Mouse (Mus musculus): ENCODE measurements around the gene Tacr3.

The Tacr3 gene

DNA sequence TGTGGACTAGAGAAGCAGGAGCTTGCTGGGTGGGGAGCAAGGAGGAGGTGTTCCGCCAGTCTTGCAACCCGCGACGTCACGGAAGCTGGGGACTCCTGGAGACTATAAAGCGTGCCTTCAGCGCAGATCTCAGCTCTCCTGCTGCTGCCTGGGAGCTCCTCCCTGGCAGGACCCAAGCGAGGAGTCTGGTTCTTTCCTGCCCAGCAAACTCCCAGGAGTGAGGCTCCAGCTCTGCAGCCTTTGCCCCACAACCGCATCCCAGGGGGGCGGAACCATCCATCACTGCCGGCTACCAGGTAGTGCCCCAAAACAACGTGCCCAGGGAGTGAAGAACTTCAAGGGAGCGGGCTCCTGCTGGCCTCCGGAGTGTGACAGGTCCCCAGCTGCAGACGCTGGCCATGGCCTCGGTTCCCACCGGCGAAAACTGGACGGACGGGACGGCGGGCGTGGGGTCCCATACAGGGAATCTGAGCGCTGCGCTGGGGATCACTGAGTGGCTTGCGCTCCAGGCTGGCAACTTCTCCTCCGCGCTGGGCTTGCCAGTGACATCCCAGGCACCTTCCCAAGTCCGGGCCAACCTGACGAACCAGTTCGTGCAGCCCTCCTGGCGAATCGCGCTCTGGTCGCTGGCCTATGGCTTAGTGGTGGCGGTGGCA, at the start of gene Tacr3:
Gene Tacr3 (plus strand): TSS at position 133 of the 656 bp plus-strand sequence.
- peak; percentile 1 to 31 for DNase-seq

GRCm38 (mm10) chr3:134828492-134828874, 324 bp upstream of the Tacr3 start:
- DNase-seq, result no peak

DNA sequence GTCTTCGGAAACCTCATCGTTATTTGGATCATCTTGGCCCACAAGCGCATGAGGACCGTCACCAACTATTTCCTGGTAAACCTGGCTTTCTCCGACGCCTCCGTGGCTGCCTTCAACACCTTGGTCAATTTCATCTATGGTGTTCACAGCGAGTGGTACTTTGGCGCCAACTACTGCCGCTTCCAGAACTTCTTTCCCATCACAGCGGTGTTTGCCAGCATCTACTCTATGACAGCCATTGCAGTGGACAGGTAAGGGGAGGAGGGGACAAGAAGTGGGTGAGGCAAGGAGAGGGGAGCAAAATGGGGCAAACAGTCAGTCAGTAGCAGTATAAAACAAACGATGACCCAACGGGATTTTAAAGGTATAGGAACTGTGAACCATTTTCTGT, 719 bp downstream of the Tacr3 start:
- no peak for DNase-seq

DNA sequence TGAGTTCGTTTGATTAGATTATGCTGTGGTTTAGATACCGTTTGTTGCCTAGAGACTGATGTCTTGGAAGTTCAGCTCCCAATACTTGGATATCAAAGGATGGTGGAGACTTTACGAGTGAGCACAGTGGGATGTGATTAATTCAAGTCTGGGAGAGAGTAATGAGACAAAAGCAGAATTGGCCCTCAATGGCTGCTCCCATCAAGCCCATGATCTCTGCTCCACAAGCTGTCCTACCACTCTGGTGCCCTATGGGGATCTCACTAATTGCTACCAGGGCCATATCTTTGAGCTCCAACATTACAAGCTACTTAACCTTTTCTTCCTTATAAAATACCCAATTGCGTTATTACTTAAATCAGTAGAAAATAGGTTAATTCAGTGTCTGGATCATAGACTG, 22.5 kb downstream of the Tacr3 start:
- DNase-seq, result no peak

DNA sequence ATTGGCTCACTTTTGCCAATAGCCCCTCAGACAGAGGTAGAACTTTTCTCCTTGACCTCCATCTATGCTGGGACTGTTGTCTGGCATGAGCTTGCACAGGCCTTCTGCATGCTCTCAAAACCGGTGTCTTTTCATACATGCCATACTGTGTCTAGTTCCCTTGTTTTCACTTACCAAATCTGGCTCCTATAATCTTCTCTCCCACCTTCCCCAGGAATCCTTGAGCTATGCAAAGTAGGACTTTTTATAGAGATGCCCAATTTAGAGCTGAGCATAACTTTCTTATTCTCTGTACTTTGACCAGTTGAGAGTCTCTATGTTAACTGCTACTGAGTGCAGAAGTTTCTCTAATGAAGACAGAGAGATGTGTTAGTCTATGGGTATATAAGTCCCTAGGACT, 48.9 kb downstream of the Tacr3 start:
- no peak for DNase-seq

GRCm38 (mm10) chr3:134895831-134896230, 67.0 kb downstream of the Tacr3 start:
- no peak for DNase-seq

DNA sequence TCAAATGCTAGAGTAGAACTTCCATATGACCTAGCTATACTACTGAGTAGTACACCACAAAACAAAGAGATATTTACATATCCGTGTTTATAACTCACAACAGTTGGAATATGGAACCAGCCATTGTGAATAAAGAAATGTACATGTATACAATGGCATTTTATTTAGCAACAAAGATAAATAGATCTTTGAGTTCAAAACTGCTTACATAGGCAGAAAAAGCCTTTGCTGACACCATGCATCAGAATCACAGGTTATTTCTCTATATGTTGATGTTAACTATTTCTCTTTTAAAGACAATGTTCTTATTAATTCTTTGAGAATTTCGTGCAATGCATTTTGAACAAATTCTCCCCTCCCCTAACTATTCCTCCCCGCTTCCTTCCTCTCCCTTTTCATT, 80.1 kb downstream of the Tacr3 start:
- DNase-seq, result no peak

GRCm38 (mm10) chr3:134934703-134935102, 105.9 kb downstream of the Tacr3 start:
- no peak for DNase-seq

DNA sequence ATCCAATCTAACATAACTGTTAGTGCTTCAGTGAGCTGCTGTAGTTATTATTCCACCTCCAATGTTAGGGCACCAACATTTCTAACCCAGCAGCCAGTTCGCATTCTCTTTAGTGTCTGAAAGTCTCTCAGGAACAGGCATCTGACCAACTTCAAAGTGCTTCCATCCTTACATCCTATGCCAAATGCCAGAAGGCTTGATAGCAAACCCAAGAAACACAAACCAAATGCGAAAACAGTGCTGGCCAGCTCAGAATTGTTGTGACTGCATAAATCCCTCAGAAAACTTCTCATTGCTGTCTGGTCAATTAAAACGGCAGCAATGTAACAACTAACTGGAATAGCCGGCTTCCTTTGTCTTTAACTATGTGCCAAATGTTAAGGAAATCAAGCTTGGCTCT, 106.7 kb downstream of the Tacr3 start:
- DNase-seq, result no peak

- no peak for DNase-seq
These were observed 134.7 kb downstream of the Tacr3 start for GRCm38 (mm10) chr3:134963461-134963860.

- DNase-seq, result no peak
These were observed 150.1 kb downstream of the Tacr3 start for GRCm38 (mm10) chr3:134978902-134979301.

DNA sequence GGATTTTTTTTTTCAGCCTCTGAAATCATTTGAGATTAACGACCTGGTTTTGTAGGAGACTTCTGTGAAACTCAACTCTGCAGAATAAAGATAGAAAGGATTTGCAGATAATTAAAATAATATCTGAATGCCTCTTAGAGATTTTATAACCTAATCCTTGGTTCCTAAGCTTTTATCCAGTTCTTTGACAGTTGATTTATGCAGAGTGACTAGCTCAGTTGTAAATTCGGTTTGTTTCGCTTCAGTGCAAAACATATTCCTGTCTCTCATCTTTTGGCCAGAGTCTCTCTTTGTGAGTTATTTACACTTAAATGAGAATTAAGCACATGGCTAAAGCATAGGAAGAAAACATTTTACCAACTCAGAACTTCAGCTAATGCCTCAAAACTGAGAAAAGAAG, 151.3 kb downstream of the Tacr3 start:
- DNase-seq, result no peak
